Mouse (Mus musculus) olfactory bulb, adult 2 months (tissue): Measurements from ENCODE around the gene Samd14. TPM values are rescaled to one million over a fixed set of nuclear protein-coding genes. Genes with fewer than 3 reads are reported as not detected.
"Not testable (repeated sequence)": the region's sequence is repeated elsewhere in the genome, so short reads cannot be mapped to it uniquely, and the experiment has no call there.

ENCODE experiments used
- H3K27ac ChIP-seq: fragments of 200-500 bp; 2 replicates; pipeline ENCODE4 v1.5.1; 2012; ENCODE audit warnings: low read depth, low read length; ENCODE audit not compliant: insufficient read depth
- H3K4me1 ChIP-seq: fragments of 200-500 bp; 2 replicates; pipeline ENCODE4 v1.6.1; 2012; ENCODE audit warnings: low read length; ENCODE audit not compliant: control insufficient read depth, insufficient read depth
- H3K4me3 ChIP-seq: fragments of 200-500 bp; 2 replicates; pipeline ENCODE4 v1.5.1; 2012; ENCODE audit warnings: mild to moderate bottlenecking, low read depth, low read length, moderate library complexity; ENCODE audit not compliant: insufficient read depth
- CTCF ChIP-seq: fragments of 200-500 bp; IDR thresholded peaks from 2 replicates; pipeline ENCODE4 v1.5.1; 2012; ENCODE audit warnings: low read depth, mild to moderate bottlenecking, low read length, moderate library complexity; ENCODE audit not compliant: insufficient read depth
- POLR2A ChIP-seq: fragments of 200-500 bp; IDR thresholded peaks from 2 replicates; pipeline ENCODE4 v1.6.1; 2012; ENCODE audit warnings: mild to moderate bottlenecking, low read depth, low read length, moderate library complexity; ENCODE audit not compliant: insufficient read depth
- WGBS: fragments of 180-500 bp; shearing (Covaris S2); methylation state at CpG from one replicate; pipeline ENCODE4 v1.1.7; 2018; 5-methylcytosine and 5-hydroxymethylcytosine counted together
- polyA plus RNA-seq: library from polyadenylated mRNA; stranded (reverse); fragments of >200 nt; gene quantifications from 2 replicates; pipeline ENCODE4 v1.2.4, GENCODE M21; 2012; ENCODE audit warnings: low replicate concordance; ENCODE audit not compliant: missing spikeins, insufficient read depth, insufficient read length

Gene Samd14
- polyA plus RNA-seq, result not detected in 2 replicates

- no peak within 1 kb of the TSS for H3K27ac ChIP-seq
- no peak for TF ChIP-seq CTCF
- TF ChIP-seq POLR2A, result peak; percentile 50; the same call in 1 of the 2 replicates
- WGBS, result 1% methylated on average over 28 of the region's 32 CpGs
- H3K4me3 ChIP-seq, result peak within 1 kb of the TSS; percentile 55
- H3K4me1 ChIP-seq, result peaks cover 27% of the 10 kb centered on the region
These were observed at the start of gene Samd14 for GRCm38 (mm10) chr11:95009629-95010014. Samd14 (plus strand) TSS chr11:95009879.

- TF ChIP-seq POLR2A, result no peak
- TF ChIP-seq CTCF, result no peak
- peaks cover 9% of the 10 kb centered on the region; the same call in 1 of the 2 replicates for H3K4me1 ChIP-seq
- WGBS, result 82% methylated on average over 5 of the region's 5 CpGs
These were observed 47.1 kb upstream of the Samd14 start for GRCm38 (mm10) chr11:94962534-94963101.

GRCm38 (mm10) chr11:94967419-94967818 is 42.3 kb upstream of the Samd14 start, which contains the start of gene Hils1:
Hils1 (plus strand) TSS chr11:94967593.
- Histone ChIP-seq H3K27ac (no peak within 1 kb of the TSS), H3K4me1 (peaks cover 7% of the 10 kb centered on the region)
- TF ChIP-seq CTCF, result no peak
- no peak for TF ChIP-seq POLR2A

More at GRCm38 (mm10) chr11:94962534-94963101, 47.1 kb upstream of the Samd14 start:
- H3K27ac ChIP-seq, result no peak overlapping the region
- H3K4me3 ChIP-seq, result no peak overlapping the region

GRCm38 (mm10) chr11:94968187-94968586 is 41.5 kb upstream of the Samd14 start:
- TF ChIP-seq CTCF (no peak), POLR2A (no peak)

More at GRCm38 (mm10) chr11:94967419-94967818, 42.3 kb upstream of the Samd14 start, which contains the start of gene Hils1:
- 61% methylated on average over 4 of the region's 4 CpGs for WGBS
- H3K4me3 ChIP-seq, result no peak within 1 kb of the TSS

GRCm38 (mm10) chr11:94969709-94970108 is 40.0 kb upstream of the Samd14 start:
- not testable (repeated sequence) for H3K27ac ChIP-seq

More at GRCm38 (mm10) chr11:94968187-94968586, 41.5 kb upstream of the Samd14 start:
- Histone ChIP-seq H3K4me3 (no peak overlapping the region), H3K27ac (no peak overlapping the region), H3K4me1 (peaks cover 14% of the 10 kb centered on the region)
- WGBS, result 60% methylated on average over 7 of the region's 7 CpGs

GRCm38 (mm10) chr11:94970210-94970943 is 39.3 kb upstream of the Samd14 start:
- no peak overlapping the region for H3K27ac ChIP-seq
- 61% methylated on average over 15 of the region's 15 CpGs for WGBS
- TF ChIP-seq CTCF, result no peak

More at GRCm38 (mm10) chr11:94969709-94970108, 40.0 kb upstream of the Samd14 start:
- peaks cover 17% of the 10 kb centered on the region for H3K4me1 ChIP-seq
- WGBS, result 79% methylated on average over 4 of the region's 4 CpGs
- not testable (repeated sequence) for H3K4me3 ChIP-seq

GRCm38 (mm10) chr11:94971895-94972615 is 37.6 kb upstream of the Samd14 start:
- H3K4me3 ChIP-seq, result no peak overlapping the region
- 64% methylated on average over 16 of the region's 16 CpGs for WGBS

More at GRCm38 (mm10) chr11:94970210-94970943, 39.3 kb upstream of the Samd14 start:
- Histone ChIP-seq H3K4me3 (no peak overlapping the region), H3K4me1 (peaks cover 17% of the 10 kb centered on the region)

GRCm38 (mm10) chr11:94972887-94973286 is 36.8 kb upstream of the Samd14 start:
- Histone ChIP-seq H3K27ac (no peak overlapping the region), H3K4me1 (peaks cover 17% of the 10 kb centered on the region), H3K4me3 (no peak overlapping the region)
- 23% methylated on average over 5 of the region's 5 CpGs for WGBS
- TF ChIP-seq CTCF (no peak), POLR2A (no peak)

More at GRCm38 (mm10) chr11:94971895-94972615, 37.6 kb upstream of the Samd14 start:
- peaks cover 17% of the 10 kb centered on the region for H3K4me1 ChIP-seq
- TF ChIP-seq POLR2A (no peak), CTCF (no peak)
- no peak overlapping the region for H3K27ac ChIP-seq
